Mouse (Mus musculus) adrenal gland, adult 2 months (tissue): ENCODE measurements around the gene Bcam. TPM values are rescaled to one million over a fixed set of nuclear protein-coding genes. Genes with fewer than 3 reads are reported as not detected.

ENCODE experiments used
- DNase-seq: peaks from one replicate; pipeline ENCODE4 v3.0.0; 2021
- polyA plus RNA-seq: library from polyadenylated mRNA; depleted of rRNA; stranded (reverse); fragments of >200 nt; gene quantifications from 2 replicates; pipeline ENCODE4 v1.2.3, GENCODE M21; 2012; rRNA removed
- total RNA-seq, 2 experiments: library from RNA; stranded (reverse); gene quantifications; 2 replicates each; pipeline ENCODE4 v1.2.3; 2021

Gene Bcam
- total and polyA plus RNA-seq, 3 experiments = 35.9 to 103 (median 61.1) TPM

- no peak for DNase-seq
These were observed 46.6 kb downstream of the Bcam start for GRCm38 (mm10) chr7:19724167-19724566.

- DNase-seq = peak; percentile 81
These were observed 48.0 kb downstream of the Bcam start for GRCm38 (mm10) chr7:19722754-19723195.

- DNase-seq = no peak
These were observed 51.6 kb downstream of the Bcam start for GRCm38 (mm10) chr7:19719200-19719599.

- DNase-seq = no peak
These were observed 52.4 kb downstream of the Bcam start for GRCm38 (mm10) chr7:19718297-19718952.

GRCm38 (mm10) chr7:19717346-19717745, 53.5 kb downstream of the Bcam start:
- no peak for DNase-seq

- DNase-seq = no peak
These were observed 54.0 kb downstream of the Bcam start for GRCm38 (mm10) chr7:19716822-19717221.

GRCm38 (mm10) chr7:19716055-19716682, 54.6 kb downstream of the Bcam start:
- no peak for DNase-seq

- DNase-seq = peak; percentile 99
These were observed 55.4 kb downstream of the Bcam start, which contains the start of gene Tomm40 for GRCm38 (mm10) chr7:19715239-19716054. Gene Tomm40 (minus strand): TSS chr7:19715438.

- no peak for DNase-seq
These were observed 56.0 kb downstream of the Bcam start for GRCm38 (mm10) chr7:19714836-19715235.

GRCm38 (mm10) chr7:19713598-19713997, 57.2 kb downstream of the Bcam start:
- no peak for DNase-seq

GRCm38 (mm10) chr7:19713196-19713595, 57.6 kb downstream of the Bcam start:
- DNase-seq = no peak

GRCm38 (mm10) chr7:19712414-19712813, 58.4 kb downstream of the Bcam start:
- no peak for DNase-seq

- DNase-seq = no peak
These were observed 60.2 kb downstream of the Bcam start for GRCm38 (mm10) chr7:19710650-19711049.

Other genes with a start within 250 kb of the Bcam start
- gene Ppp1r37, start 207.9 kb downstream of the Bcam start, total RNA-seq = 10 to 100 TPM; 68.3 to 70.8 TPM
- 159 and 163 TPM in 2 replicates for gene Ppp1r37, start 207.9 kb downstream of the Bcam start, polyA plus RNA-seq
- under 1 TPM; 0.69 to 0.98 TPM for gene Zfp296, start 193.7 kb downstream of the Bcam start, total RNA-seq
- gene Zfp296, start 193.7 kb downstream of the Bcam start, polyA plus RNA-seq = 3.1 and 3.4 TPM in 2 replicates
- gene Gemin7, start 193.4 kb downstream of the Bcam start, total RNA-seq = 10 to 100 TPM; 83.8 to 84.2 TPM
- gene Gemin7, start 193.4 kb downstream of the Bcam start, polyA plus RNA-seq = 177 and 183 TPM in 2 replicates
- 10 to 100 TPM; 34.4 to 37.3 TPM for gene Clasrp, start 166.5 kb downstream of the Bcam start, total RNA-seq
- 280 and 380 TPM in 2 replicates for gene Clasrp, start 166.5 kb downstream of the Bcam start, polyA plus RNA-seq
- gene Relb, start 141.6 kb downstream of the Bcam start, total RNA-seq = 10 to 100 TPM; 26.5 to 33.9 TPM
- 79.2 and 85.8 TPM in 2 replicates for gene Relb, start 141.6 kb downstream of the Bcam start, polyA plus RNA-seq
- 100 to 1,000 TPM; 151 to 152 TPM for gene Clptm1, start 106.0 kb downstream of the Bcam start, total RNA-seq
- 157 and 178 TPM in 2 replicates for gene Clptm1, start 106.0 kb downstream of the Bcam start, polyA plus RNA-seq
- gene Apoc2, start 93.1 kb downstream of the Bcam start, total RNA-seq = 1 to 10 TPM in 1 of 2 experiments, not detected in 1; 3.1 TPM
- gene Apoc2, start 93.1 kb downstream of the Bcam start, polyA plus RNA-seq = 0.28 TPM in 1 of 2 replicates, not detected in the other
- gene Gm44805, start 89.6 kb downstream of the Bcam start, total RNA-seq = 1 to 10 TPM; 1.5 to 1.9 TPM
- gene Gm44805, start 89.6 kb downstream of the Bcam start, polyA plus RNA-seq = 2.3 and 4.1 TPM in 2 replicates
- 100 to 1,000 TPM in 1 of 2 experiments, 10 to 100 TPM in 1; 40.7 to 204 TPM for gene Apoc4, start 89.5 kb downstream of the Bcam start, total RNA-seq
- gene Apoc4, start 89.5 kb downstream of the Bcam start, polyA plus RNA-seq = 95.0 and 181 TPM in 2 replicates
- gene Apoc1, start 78.4 kb downstream of the Bcam start, total RNA-seq = 1,000 to 10,000 TPM in 1 of 2 experiments, 100 to 1,000 TPM in 1; 204 to 1,066 TPM
- gene Apoc1, start 78.4 kb downstream of the Bcam start, polyA plus RNA-seq = 76.5 and 212 TPM in 2 replicates
- gene Apoe, start 71.8 kb downstream of the Bcam start, total RNA-seq = 1,000 to 10,000 TPM; 1,105 to 1,118 TPM
- gene Apoe, start 71.8 kb downstream of the Bcam start, polyA plus RNA-seq = 1,670 and 1,938 TPM in 2 replicates
- 100 to 1,000 TPM; 115 to 143 TPM for gene Tomm40, start 55.6 kb downstream of the Bcam start, total RNA-seq
- gene Tomm40, start 55.6 kb downstream of the Bcam start, polyA plus RNA-seq = 164 and 165 TPM in 2 replicates
- 10 to 100 TPM; 76.9 to 98.1 TPM for gene Nectin2, start 20.5 kb downstream of the Bcam start, total RNA-seq
- gene Nectin2, start 20.5 kb downstream of the Bcam start, polyA plus RNA-seq = 138 and 165 TPM in 2 replicates
- not detected for gene Cblc, start 25.8 kb upstream of the Bcam start, total RNA-seq
- gene Cblc, start 25.8 kb upstream of the Bcam start, polyA plus RNA-seq = 0.60 TPM in 1 of 2 replicates, not detected in the other
- gene Bcl3, start 51.8 kb upstream of the Bcam start, total RNA-seq = 10 to 100 TPM; 26.7 to 34.1 TPM
- gene Bcl3, start 51.8 kb upstream of the Bcam start, polyA plus RNA-seq = 155 and 161 TPM in 2 replicates
- gene Gm19345, start 81.0 kb upstream of the Bcam start, total RNA-seq = under 1 TPM in 1 of 2 experiments, not detected in 1; 0.86 TPM
- gene Gm19345, start 81.0 kb upstream of the Bcam start, polyA plus RNA-seq = 0.71 and 1.3 TPM in 2 replicates
- gene Ceacam16, start 90.3 kb upstream of the Bcam start, total RNA-seq = not detected
- 0.52 and 0.55 TPM in 2 replicates for gene Ceacam16, start 90.3 kb upstream of the Bcam start, polyA plus RNA-seq
- gene Ceacam19, start 116.9 kb upstream of the Bcam start, total RNA-seq = not detected
- not detected in 2 replicates for gene Ceacam19, start 116.9 kb upstream of the Bcam start, polyA plus RNA-seq
- 10 to 100 TPM; 20.3 to 36.5 TPM for gene Pvr, start 150.1 kb upstream of the Bcam start, total RNA-seq
- 9.6 and 12.0 TPM in 2 replicates for gene Pvr, start 150.1 kb upstream of the Bcam start, polyA plus RNA-seq
- gene Igsf23, start 179.7 kb upstream of the Bcam start, total RNA-seq = not detected
- gene Igsf23, start 179.7 kb upstream of the Bcam start, polyA plus RNA-seq = 0.12 TPM in 1 of 2 replicates, not detected in the other
- not detected for gene Ceacam20, start 194.4 kb upstream of the Bcam start, total RNA-seq
- 0.03 TPM in 1 of 2 replicates, not detected in the other for gene Ceacam20, start 194.4 kb upstream of the Bcam start, polyA plus RNA-seq
- not detected for gene Nlrp9b, start 220.4 kb upstream of the Bcam start, total RNA-seq
- not detected in 2 replicates for gene Nlrp9b, start 220.4 kb upstream of the Bcam start, polyA plus RNA-seq